Mouse (Mus musculus) embryonic fibroblast, embryonic 13.5 days (primary cell): ENCODE measurements around the gene 1700010B08Rik.

Source experiments
- CTCF ChIP-seq: IDR thresholded peaks from 2 replicates; pipeline ENCODE4 v1.5.1; 2011; ENCODE audit warnings: mild to moderate bottlenecking, control low read depth, low read length, moderate library complexity, borderline replicate concordance; ENCODE audit not compliant: insufficient read depth
- POLR2A ChIP-seq: IDR thresholded peaks from 2 replicates; pipeline ENCODE4 v1.6.1; 2011; ENCODE audit warnings: low read depth, mild to moderate bottlenecking, control low read depth, low read length, moderate library complexity

GRCm38 (mm10) chr2:173673469-173673868 is 45.7 kb upstream of the 1700010B08Rik start:
- no peak for TF ChIP-seq CTCF
- TF ChIP-seq POLR2A: no peak
